Mouse (Mus musculus) left cerebral cortex, adult 11 months (tissue): ENCODE measurements around the gene Fam240a.

ENCODE experiments used
- DNase-seq: peaks from one replicate; pipeline ENCODE4 v3.0.0; 2022; ENCODE audit warnings: low spot score

Fam240a gene

GRCm38 (mm10) chr9:110945343-110945742, 28.7 kb upstream of the Fam240a start:
- no peak for DNase-seq

- no peak for DNase-seq
Observed at GRCm38 (mm10) chr9:110944265-110944664, 27.6 kb upstream of the Fam240a start.

- DNase-seq, result no peak
Observed at GRCm38 (mm10) chr9:110937506-110938490, 21.1 kb upstream of the Fam240a start.

GRCm38 (mm10) chr9:110935941-110936340, 19.3 kb upstream of the Fam240a start:
- no peak for DNase-seq

GRCm38 (mm10) chr9:110933850-110934437, 17.3 kb upstream of the Fam240a start:
- peak; percentile 28 for DNase-seq

GRCm38 (mm10) chr9:110931573-110931972, 14.9 kb upstream of the Fam240a start:
- no peak for DNase-seq

GRCm38 (mm10) chr9:110922759-110923158, 6.1 kb upstream of the Fam240a start:
- DNase-seq, result no peak

- no peak for DNase-seq
Observed at GRCm38 (mm10) chr9:110920665-110921419, 4.2 kb upstream of the Fam240a start.

- DNase-seq, result no peak
Observed at GRCm38 (mm10) chr9:110915466-110915865, 1.2 kb downstream of the Fam240a start.

GRCm38 (mm10) chr9:110914631-110915236, 1.9 kb downstream of the Fam240a start:
- DNase-seq, result no peak

GRCm38 (mm10) chr9:110909371-110909967, 7.2 kb downstream of the Fam240a start:
- no peak for DNase-seq

GRCm38 (mm10) chr9:110908631-110909016, 8.0 kb downstream of the Fam240a start:
- DNase-seq, result no peak

GRCm38 (mm10) chr9:110907838-110908630, 8.6 kb downstream of the Fam240a start:
- DNase-seq, result no peak

- DNase-seq, result no peak
Observed at GRCm38 (mm10) chr9:110907201-110907837, 9.3 kb downstream of the Fam240a start.

- DNase-seq, result no peak
Observed at GRCm38 (mm10) chr9:110902271-110902670, 14.4 kb downstream of the Fam240a start.

GRCm38 (mm10) chr9:110901204-110901603, 15.5 kb downstream of the Fam240a start:
- DNase-seq, result no peak

- DNase-seq, result no peak
Observed at GRCm38 (mm10) chr9:110899451-110900008, 17.1 kb downstream of the Fam240a start.

GRCm38 (mm10) chr9:110896595-110896994, 20.1 kb downstream of the Fam240a start:
- DNase-seq, result no peak

GRCm38 (mm10) chr9:110895994-110896393, 20.7 kb downstream of the Fam240a start:
- no peak for DNase-seq

GRCm38 (mm10) chr9:110895507-110895906, 21.2 kb downstream of the Fam240a start:
- no peak for DNase-seq
